Mouse (Mus musculus) heart, embryonic 15.5 days (tissue): Measurements from ENCODE around the gene Pdhx. TPM values are rescaled to one million over a fixed set of nuclear protein-coding genes. Genes with fewer than 3 reads are reported as not detected.

Experiments
- ATAC-seq: fragments of 200-750 bp; cut with Nextera tagmentation; replicated peaks from 2 replicates; pipeline ENCODE4 v1.8.0; 2017; ENCODE audit warnings: low read depth, moderate TSS enrichment; ENCODE audit not compliant: insufficient number of reproducible peaks, insufficient read depth, low FRiP score
- H3K27ac ChIP-seq: fragments of 300-500 bp; sonication (generic); 2 replicates; pipeline ENCODE4 v1.5.1; 2015; ENCODE audit warnings: mild to moderate bottlenecking, inconsistent platforms
- H3K27me3 ChIP-seq: fragments of 300-500 bp; sonication (generic); 2 replicates; pipeline ENCODE4 v1.6.1; 2015; ENCODE audit warnings: inconsistent platforms
- H3K36me3 ChIP-seq: fragments of 300-500 bp; sonication (generic); 2 replicates; pipeline ENCODE4 v1.6.1; 2015; ENCODE audit warnings: mild to moderate bottlenecking, inconsistent platforms
- H3K4me1 ChIP-seq: fragments of 300-500 bp; sonication (generic); replicated peaks from 2 replicates; pipeline ENCODE4 v1.6.1; 2015; ENCODE audit warnings: inconsistent platforms
- H3K4me2 ChIP-seq: fragments of 300-500 bp; sonication (generic); 2 replicates; pipeline ENCODE4 v1.6.1; 2015; ENCODE audit warnings: inconsistent platforms, mild to moderate bottlenecking, moderate library complexity
- H3K4me3 ChIP-seq: fragments of 300-500 bp; sonication (generic); 2 replicates; pipeline ENCODE4 v1.5.1; 2015; ENCODE audit warnings: mild to moderate bottlenecking, inconsistent platforms
- H3K9ac ChIP-seq: fragments of 300-500 bp; sonication (generic); 2 replicates; pipeline ENCODE4 v1.6.1; 2015; ENCODE audit warnings: mild to moderate bottlenecking, inconsistent platforms
- H3K9me3 ChIP-seq: fragments of 300-500 bp; sonication (generic); replicated peaks from 2 replicates; pipeline ENCODE4 v1.6.1; 2016; ENCODE audit warnings: inconsistent platforms
- WGBS: fragments of 180-500 bp; shearing (Covaris S2); methylation state at CpG from one replicate; pipeline ENCODE4 v1.1.7; 2015; ENCODE audit warnings: mixed read lengths; 5-methylcytosine and 5-hydroxymethylcytosine counted together
- polyA plus RNA-seq: library from polyadenylated mRNA; unstranded; fragments of >200 nt; fragmentation: Nextera tagmentation; extraction: Ambion mirVana; gene quantifications from 2 replicates; pipeline ENCODE4 v1.2.1, GENCODE M21; 2015

Gene Pdhx
- polyA plus RNA-seq, 1 experiment from 2014 or later = 64.2 TPM

DNA sequence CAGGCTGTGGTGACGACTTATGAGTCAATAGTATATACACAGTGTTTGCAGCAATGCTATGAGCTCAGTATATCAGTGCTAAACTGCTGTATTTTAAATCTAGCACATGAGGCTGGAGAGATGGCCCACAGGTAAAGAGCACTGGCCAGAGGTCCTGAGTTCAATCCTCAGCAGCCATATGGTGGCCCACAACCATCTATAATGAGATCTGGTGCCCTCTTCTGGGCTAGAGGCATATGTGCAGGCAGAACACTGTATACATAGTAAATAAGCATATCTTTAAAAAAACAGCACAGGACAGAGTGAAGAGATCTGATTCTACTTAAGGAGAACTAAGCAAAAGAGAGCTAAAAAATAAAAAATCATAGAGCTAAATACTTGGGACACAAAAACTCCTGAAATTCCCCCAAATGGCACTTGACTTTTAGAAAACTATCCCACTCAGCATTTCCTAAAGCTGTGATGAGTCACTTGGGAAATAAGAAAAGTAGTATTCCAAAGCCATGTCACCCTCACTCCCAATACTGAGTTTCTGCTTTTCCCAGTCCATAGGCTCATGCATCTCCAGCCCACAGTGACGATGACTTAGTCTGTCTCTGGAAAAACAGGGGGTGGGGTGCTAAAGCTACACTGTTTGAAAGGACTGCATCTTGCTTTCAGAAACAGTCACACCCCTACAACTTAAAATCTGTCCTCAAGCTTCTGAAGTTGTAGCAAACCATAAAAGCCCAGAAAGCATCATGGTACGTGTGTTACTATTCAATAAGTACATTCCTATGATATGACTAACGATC, 60.3 kb downstream of the Pdhx start:
- 82% methylated on average over 4 of the region's 4 CpGs for WGBS
- no peak for ATAC-seq
- H3K4me2 ChIP-seq = no peak overlapping the region
- H3K9me3 ChIP-seq = no peaks in the 10 kb centered on the region
- H3K4me1 ChIP-seq = 0 out of 2 replicates have a peak, but pooled peaks cover 5% of the 10 kb centered on the region
- no peaks in the 10 kb centered on the region for H3K27me3 ChIP-seq
- no peak overlapping the region for H3K9ac ChIP-seq
- no peak overlapping the region for H3K27ac ChIP-seq
- no peaks in the 10 kb centered on the region for H3K36me3 ChIP-seq
- H3K4me3 ChIP-seq = no peak overlapping the region

DNA sequence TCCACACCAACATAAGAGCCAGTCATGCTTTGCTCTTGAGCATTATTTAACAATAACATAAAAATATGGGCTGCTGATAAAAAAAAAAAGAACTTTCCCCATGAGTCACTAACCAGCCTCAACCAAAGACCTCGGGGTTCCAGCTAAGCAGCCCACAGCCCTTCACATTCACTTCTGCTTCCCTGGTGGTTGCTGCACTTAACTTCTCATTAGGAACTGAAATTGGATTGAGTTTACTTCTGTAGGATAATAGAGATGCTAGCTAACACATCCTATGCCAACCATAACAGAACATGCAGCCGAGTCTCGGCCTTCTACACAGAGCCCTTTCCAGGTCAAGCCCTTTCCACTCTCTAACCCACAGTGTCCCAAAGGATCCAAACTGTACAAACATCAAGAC, 65.1 kb downstream of the Pdhx start:
- Histone ChIP-seq H3K4me3 (no peak overlapping the region), H3K36me3 (no peaks in the 10 kb centered on the region), H3K9ac (no peak overlapping the region), H3K4me2 (no peak overlapping the region), H3K4me1 (0 out of 2 replicates have a peak, but pooled peaks cover 5% of the 10 kb centered on the region), H3K27me3 (no peaks in the 10 kb centered on the region), H3K9me3 (no peaks in the 10 kb centered on the region), H3K27ac (no peak overlapping the region)
- no peak for ATAC-seq
- 79% methylated on average over 3 of the region's 3 CpGs for WGBS

DNA sequence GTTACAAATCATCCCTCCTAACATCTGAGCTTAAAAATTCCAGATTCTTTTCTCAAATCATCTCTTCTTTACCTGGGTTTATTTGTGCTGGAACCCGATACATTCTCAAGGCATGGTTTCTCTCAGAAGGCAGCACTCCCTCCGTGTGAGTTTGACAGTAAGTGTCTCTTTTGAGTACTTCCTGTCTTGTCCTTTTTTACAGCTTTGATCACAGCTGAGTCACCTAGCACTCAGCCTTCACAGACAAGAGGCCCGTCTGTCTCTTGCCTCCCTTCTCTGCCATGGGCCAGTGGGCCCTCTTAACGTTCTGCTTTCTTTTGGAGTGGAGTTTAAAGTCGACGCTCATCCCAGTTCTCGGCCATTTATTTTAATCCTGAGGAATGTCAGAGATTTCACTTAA, 68.7 kb downstream of the Pdhx start:
- no peaks in the 10 kb centered on the region for H3K36me3 ChIP-seq
- 34% methylated on average over 7 of the region's 7 CpGs for WGBS
- no peak overlapping the region for H3K9ac ChIP-seq
- H3K27ac ChIP-seq = no peak overlapping the region
- ATAC-seq = no peak
- no peak overlapping the region for H3K4me3 ChIP-seq
- no peak overlapping the region for H3K4me2 ChIP-seq
- no peaks in the 10 kb centered on the region for H3K9me3 ChIP-seq
- H3K27me3 ChIP-seq = no peaks in the 10 kb centered on the region
- H3K4me1 ChIP-seq = no peaks in the 10 kb centered on the region

- H3K4me2 ChIP-seq = no peak overlapping the region
- no peak overlapping the region for H3K9ac ChIP-seq
- ATAC-seq = no peak
- no peaks in the 10 kb centered on the region for H3K9me3 ChIP-seq
- H3K4me3 ChIP-seq = no peak overlapping the region
- 63% methylated on average over 6 of the region's 6 CpGs for WGBS
- H3K27ac ChIP-seq = no peak overlapping the region
- H3K4me1 ChIP-seq = no peaks in the 10 kb centered on the region
- H3K27me3 ChIP-seq = no peaks in the 10 kb centered on the region
- no peaks in the 10 kb centered on the region for H3K36me3 ChIP-seq
These were observed 74.1 kb downstream of the Pdhx start for GRCm38 (mm10) chr2:102999153-102999575.

GRCm38 (mm10) chr2:102998356-102998755, 75.0 kb downstream of the Pdhx start:
- no peaks in the 10 kb centered on the region for H3K27me3 ChIP-seq
- H3K4me1 ChIP-seq = no peaks in the 10 kb centered on the region
- no peaks in the 10 kb centered on the region for H3K9me3 ChIP-seq
- no peaks in the 10 kb centered on the region for H3K36me3 ChIP-seq
- no peak for ATAC-seq
- H3K4me2 ChIP-seq = no peak overlapping the region
- H3K9ac ChIP-seq = no peak overlapping the region
- H3K4me3 ChIP-seq = no peak overlapping the region
- 64% methylated on average over 5 of the region's 5 CpGs for WGBS
- H3K27ac ChIP-seq = no peak overlapping the region

- no peaks in the 10 kb centered on the region for H3K36me3 ChIP-seq
- no peak overlapping the region for H3K4me2 ChIP-seq
- H3K4me1 ChIP-seq = no peaks in the 10 kb centered on the region
- WGBS = 84% methylated on average over 1 of the region's 1 CpGs
- no peak for ATAC-seq
- H3K27me3 ChIP-seq = no peaks in the 10 kb centered on the region
- no peaks in the 10 kb centered on the region for H3K9me3 ChIP-seq
- no peak overlapping the region for H3K9ac ChIP-seq
- H3K4me3 ChIP-seq = no peak overlapping the region
- H3K27ac ChIP-seq = no peak overlapping the region
These were observed 75.4 kb downstream of the Pdhx start for GRCm38 (mm10) chr2:102997874-102998273.

DNA sequence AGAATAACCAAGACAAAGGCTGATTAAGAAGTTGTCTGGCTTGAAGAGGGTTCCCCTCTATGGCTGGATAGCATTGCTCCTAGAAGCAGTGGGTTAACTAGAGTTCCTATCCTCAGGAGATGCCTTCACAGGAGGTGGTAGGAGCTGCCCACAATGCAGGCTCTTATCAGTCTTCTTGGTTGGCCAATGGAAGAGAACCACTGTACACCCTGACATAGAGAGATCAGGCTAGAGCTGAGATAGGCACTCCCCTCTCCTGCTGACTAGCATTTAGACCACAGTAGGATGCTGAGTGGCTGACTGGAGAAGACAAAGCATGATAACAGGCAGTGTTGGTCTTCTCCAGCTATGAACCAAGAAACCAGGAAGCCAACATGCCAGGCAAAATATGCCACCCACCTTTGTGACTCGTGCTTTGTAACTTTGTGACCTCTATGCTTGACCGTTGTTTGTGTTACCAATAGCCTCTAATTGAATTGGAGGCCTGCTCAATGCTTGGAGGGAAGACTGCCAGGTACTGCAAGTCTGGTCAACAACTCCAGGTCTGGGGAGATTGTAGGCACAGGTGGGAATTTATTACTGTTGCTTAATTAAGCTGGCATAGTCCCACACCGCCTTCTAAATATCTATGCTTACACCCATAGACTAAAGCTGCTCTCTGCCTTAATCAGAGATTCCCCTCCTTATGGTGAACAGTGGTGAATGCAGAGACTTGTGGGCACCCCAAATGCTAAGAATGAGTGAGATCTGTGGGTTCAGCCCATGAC, 79.3 kb downstream of the Pdhx start:
- 88% methylated on average over 3 of the region's 3 CpGs for WGBS
- no peaks in the 10 kb centered on the region for H3K9me3 ChIP-seq
- no peak overlapping the region for H3K4me3 ChIP-seq
- ATAC-seq = no peak
- H3K27ac ChIP-seq = no peak overlapping the region
- no peaks in the 10 kb centered on the region for H3K4me1 ChIP-seq
- no peaks in the 10 kb centered on the region for H3K27me3 ChIP-seq
- H3K9ac ChIP-seq = no peak overlapping the region
- H3K36me3 ChIP-seq = no peaks in the 10 kb centered on the region
- H3K4me2 ChIP-seq = no peak overlapping the region

GRCm38 (mm10) chr2:102992405-102992804, 80.9 kb downstream of the Pdhx start:
- Histone ChIP-seq H3K27ac (no peak overlapping the region), H3K4me2 (no peak overlapping the region), H3K4me3 (no peak overlapping the region), H3K9ac (no peak overlapping the region), H3K27me3 (no peaks in the 10 kb centered on the region), H3K4me1 (no peaks in the 10 kb centered on the region), H3K36me3 (no peaks in the 10 kb centered on the region), H3K9me3 (no peaks in the 10 kb centered on the region)
- no peak for ATAC-seq
- 81% methylated on average over 6 of the region's 6 CpGs for WGBS

DNA sequence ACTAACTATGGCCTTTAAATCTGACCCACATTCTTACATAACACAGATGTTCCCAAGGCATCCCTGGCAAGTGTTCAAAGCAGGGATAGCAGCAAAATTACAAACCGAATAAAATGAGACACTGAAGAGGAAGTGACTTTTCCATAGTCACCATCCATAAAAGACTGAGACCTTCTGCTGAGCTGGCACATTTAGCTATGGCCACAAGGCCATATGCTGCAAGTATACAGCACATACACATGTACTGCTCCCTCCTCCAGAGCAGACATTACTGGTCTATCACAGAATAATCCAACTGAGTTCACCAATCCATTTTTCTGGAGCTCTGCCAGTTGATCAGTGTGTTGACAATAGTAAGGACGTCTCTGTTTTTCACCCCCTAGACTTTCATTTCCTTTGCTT, 83.0 kb downstream of the Pdhx start:
- no peak for ATAC-seq
- no peak overlapping the region for H3K9ac ChIP-seq
- no peaks in the 10 kb centered on the region for H3K27me3 ChIP-seq
- no peaks in the 10 kb centered on the region for H3K36me3 ChIP-seq
- no peaks in the 10 kb centered on the region; the same call in 1 of the 2 replicates for H3K4me1 ChIP-seq
- 34% methylated on average over 2 of the region's 2 CpGs for WGBS
- no peak overlapping the region for H3K4me2 ChIP-seq
- no peaks in the 10 kb centered on the region for H3K9me3 ChIP-seq
- H3K4me3 ChIP-seq = no peak overlapping the region
- H3K27ac ChIP-seq = no peak overlapping the region

DNA sequence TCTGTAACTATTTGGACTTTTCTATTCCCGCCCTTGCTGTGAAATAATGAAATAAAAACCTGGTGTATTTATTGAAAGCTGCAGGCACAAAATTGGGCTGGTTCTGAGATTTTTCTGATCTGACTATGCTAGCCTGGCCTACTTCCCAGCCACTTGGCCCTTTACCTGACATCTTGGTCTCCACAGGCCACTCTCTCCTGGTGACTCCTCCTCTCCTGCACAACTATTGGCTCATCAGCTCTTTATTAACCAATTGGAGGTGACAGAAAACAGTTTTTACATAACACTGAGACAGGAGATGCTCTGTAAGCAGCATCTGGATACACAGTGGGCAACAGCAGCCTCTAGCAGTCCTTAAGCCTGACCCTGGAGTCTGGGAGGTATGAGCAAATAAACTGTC, 83.9 kb downstream of the Pdhx start:
- no peaks in the 10 kb centered on the region for H3K9me3 ChIP-seq
- H3K9ac ChIP-seq = no peak overlapping the region
- no peak overlapping the region for H3K4me2 ChIP-seq
- 78% methylated on average over 1 of the region's 1 CpGs for WGBS
- no peaks in the 10 kb centered on the region for H3K36me3 ChIP-seq
- H3K27me3 ChIP-seq = no peaks in the 10 kb centered on the region
- ATAC-seq = no peak
- H3K27ac ChIP-seq = no peak overlapping the region
- H3K4me3 ChIP-seq = no peak overlapping the region
- no peaks in the 10 kb centered on the region; the same call in 1 of the 2 replicates for H3K4me1 ChIP-seq

GRCm38 (mm10) chr2:102987708-102988010, 85.7 kb downstream of the Pdhx start:
- H3K9me3 ChIP-seq = no peaks in the 10 kb centered on the region
- WGBS = 90% methylated on average over 4 of the region's 4 CpGs
- no peak for ATAC-seq
- no peak overlapping the region for H3K9ac ChIP-seq
- no peaks in the 10 kb centered on the region; the same call in 1 of the 2 replicates for H3K4me1 ChIP-seq
- no peaks in the 10 kb centered on the region for H3K27me3 ChIP-seq
- H3K4me3 ChIP-seq = no peak overlapping the region
- H3K4me2 ChIP-seq = no peak overlapping the region
- no peaks in the 10 kb centered on the region for H3K36me3 ChIP-seq
- H3K27ac ChIP-seq = no peak overlapping the region
